ENCODE assay signal across 12 mouse cellular contexts in genomic region chr3:101367372-101367771, GRCm38 (mm10). TPM values are rescaled to one million over a fixed set of nuclear protein-coding genes. Genes with fewer than 3 reads are reported as not detected.
DNase-seq lines count a peak whose midpoint lies in the region; ATAC-seq lines count a peak whose summit lies in the region.
"Had no signal": no experiment of that assay in that cellular context is flagged by ENCODE, and none has a peak within 500 bp of the region (broad histone marks: within the 10 kb centered on the region; RNA-seq: fewer than 3 reads in every experiment).

No protein-coding gene starts in this region.

- peaks cover 39% of the 10 kb centered on the region for H3K4me1 ChIP-seq in midbrain, embryonic 10.5 days
- peaks cover 15% of the 10 kb centered on the region; the same call in 1 of the 2 replicates for H3K4me1 ChIP-seq in midbrain, embryonic 14.5 days (ENCODE audit: control insufficient read depth, insufficient read depth, low read length)
- peaks cover 23% of the 10 kb centered on the region for H3K4me1 ChIP-seq in liver, embryonic 11.5 days (replicated peaks; ENCODE audit: control insufficient read depth, insufficient read depth, low read length)
- peaks cover 9% of the 10 kb centered on the region; the same call in 1 of the 2 replicates for H3K4me1 ChIP-seq in stomach, embryonic 15.5 days
- peaks cover 12% of the 10 kb centered on the region for H3K4me1 ChIP-seq in hindbrain, embryonic 16.5 days (ENCODE audit: control insufficient read depth, insufficient read depth, low read depth, low read length)

- H3K27ac ChIP-seq in midbrain, embryonic 10.5 days (replicated peaks) = 0 out of 2 replicates have a peak overlapping the region, but pooled peaks have one; percentile 74
- H3K27ac ChIP-seq in midbrain, embryonic 14.5 days (replicated peaks; ENCODE audit: low read depth, low read length) = no peak overlapping the region
- peak overlapping the region; percentile 74 for H3K27ac ChIP-seq in liver, embryonic 11.5 days (ENCODE audit: low read depth, low read length)
- H3K27ac ChIP-seq in stomach, embryonic 15.5 days = no peak overlapping the region
- H3K27ac ChIP-seq in hindbrain, embryonic 16.5 days (ENCODE audit: low read depth, low read length) = no peak overlapping the region
- H3K27ac ChIP-seq: hindbrain, embryonic 14.5 days; macrophage had no signal

- H3K36me3 ChIP-seq in midbrain, embryonic 10.5 days = no peaks in the 10 kb centered on the region
- H3K36me3 ChIP-seq in midbrain, embryonic 14.5 days (ENCODE audit: control insufficient read depth, insufficient read depth, low read length) = no peaks in the 10 kb centered on the region
- no peaks in the 10 kb centered on the region for H3K36me3 ChIP-seq in liver, embryonic 11.5 days (ENCODE audit: control insufficient read depth, insufficient read depth, low read length)
- no peaks in the 10 kb centered on the region for H3K36me3 ChIP-seq in stomach, embryonic 15.5 days
- no peaks in the 10 kb centered on the region for H3K36me3 ChIP-seq in hindbrain, embryonic 16.5 days (ENCODE audit: control insufficient read depth, insufficient read depth, low read length)

- no peak for DNase-seq in midbrain, embryonic 10.5 days (ENCODE audit: low spot score)
- no peak for DNase-seq in midbrain, embryonic 14.5 days
- DNase-seq in liver, embryonic 11.5 days (ENCODE audit: low spot score) = peak; percentile 55
- DNase-seq in left cerebral cortex, adult 8-10 months (ENCODE audit: low spot score in 2 of 2) = no peak
- no peak for DNase-seq in layer of hippocampus, adult 9-10 months (ENCODE audit: low spot score)
- DNase-seq: cerebellum, adult 11-12 months; retina, postnatal 1 day had no signal

- H3K27me3 ChIP-seq in midbrain, embryonic 10.5 days (ENCODE audit: low read depth, poor library complexity, severe bottlenecking) = peaks cover 9% of the 10 kb centered on the region; the same call in 1 of the 2 replicates
- H3K27me3 ChIP-seq in midbrain, embryonic 14.5 days (ENCODE audit: control insufficient read depth, insufficient read depth, low read length) = no peaks in the 10 kb centered on the region
- no peaks in the 10 kb centered on the region for H3K27me3 ChIP-seq in liver, embryonic 11.5 days (replicated peaks; ENCODE audit: control insufficient read depth, insufficient read depth, low read length)
- no peaks in the 10 kb centered on the region for H3K27me3 ChIP-seq in stomach, embryonic 15.5 days (replicated peaks)
- H3K27me3 ChIP-seq in hindbrain, embryonic 16.5 days (replicated peaks; ENCODE audit: control insufficient read depth, insufficient read depth, low read length) = no peaks in the 10 kb centered on the region

- no peaks in the 10 kb centered on the region for H3K9me3 ChIP-seq in midbrain, embryonic 10.5 days (replicated peaks)
- H3K9me3 ChIP-seq in midbrain, embryonic 14.5 days (ENCODE audit: control insufficient read depth, low read length) = no peaks in the 10 kb centered on the region
- H3K9me3 ChIP-seq in liver, embryonic 11.5 days (ENCODE audit: control insufficient read depth, low read length) = no peaks in the 10 kb centered on the region
- H3K9me3 ChIP-seq in stomach, embryonic 15.5 days = no peaks in the 10 kb centered on the region
- no peaks in the 10 kb centered on the region for H3K9me3 ChIP-seq in hindbrain, embryonic 16.5 days (ENCODE audit: control insufficient read depth, low read length)

- WGBS in midbrain, embryonic 10.5 days = 79% methylated on average over 11 of the region's 11 CpGs
- 87% methylated on average over 11 of the region's 11 CpGs for WGBS in midbrain, embryonic 14.5 days
- WGBS in liver, embryonic 11.5 days = 17% methylated on average over 11 of the region's 11 CpGs
- 43% methylated on average over 11 of the region's 11 CpGs for WGBS in stomach, embryonic 15.5 days
- WGBS in hindbrain, embryonic 16.5 days = 87% methylated on average over 11 of the region's 11 CpGs

- no peak for ATAC-seq in midbrain, embryonic 14.5 days (ENCODE audit: low FRiP score, low TSS enrichment)
- peak; percentile 69 for ATAC-seq in common myeloid progenitor, adult 5-6 weeks (replicated peaks; ENCODE audit: low read depth, poor library complexity, severe bottlenecking)
- peak; percentile 90 for ATAC-seq in liver, embryonic 11.5 days (replicated peaks; ENCODE audit: low FRiP score)
- ATAC-seq in stomach, embryonic 15.5 days (ENCODE audit: insufficient read depth, low FRiP score, low read depth) = peak; percentile 80
- no peak for ATAC-seq in hindbrain, embryonic 16.5 days

- H3K4me2 ChIP-seq in midbrain, embryonic 14.5 days (ENCODE audit: low read length) = no peak overlapping the region
- peak overlapping the region; percentile 47 for H3K4me2 ChIP-seq in liver, embryonic 11.5 days
- H3K4me2 ChIP-seq in stomach, embryonic 15.5 days = no peak overlapping the region
- no peak overlapping the region for H3K4me2 ChIP-seq in hindbrain, embryonic 16.5 days (ENCODE audit: low read length)
- H3K4me2 ChIP-seq: hindbrain, embryonic 14.5 days had no signal

- no peak overlapping the region for H3K9ac ChIP-seq in midbrain, embryonic 14.5 days (replicated peaks; ENCODE audit: low read length)
- peak overlapping the region; percentile 39; the same call in 1 of the 2 replicates for H3K9ac ChIP-seq in liver, embryonic 11.5 days (ENCODE audit: low read depth, low read length)
- no peak overlapping the region for H3K9ac ChIP-seq in stomach, embryonic 15.5 days
- H3K9ac ChIP-seq in hindbrain, embryonic 16.5 days (ENCODE audit: low read depth, low read length) = no peak overlapping the region
- H3K9ac ChIP-seq: hindbrain, embryonic 14.5 days had no signal

- H3K4me3 ChIP-seq in midbrain, embryonic 10.5 days = no peak overlapping the region
- H3K4me3 ChIP-seq in midbrain, embryonic 14.5 days (replicated peaks; ENCODE audit: low read depth, low read length) = no peak overlapping the region
- no peak overlapping the region for H3K4me3 ChIP-seq in liver, embryonic 11.5 days (ENCODE audit: low read depth, low read length)
- no peak overlapping the region for H3K4me3 ChIP-seq in stomach, embryonic 15.5 days (replicated peaks)
- no peak overlapping the region for H3K4me3 ChIP-seq in hindbrain, embryonic 16.5 days (ENCODE audit: low read length)

RNA-seq across cellular contexts. Expression of gene Igsf3, which starts 9.5 kb away (rescaled TPM):
- 22.7 and 29.7 TPM in 2 replicates for polyA plus RNA-seq in midbrain, embryonic 10.5 days (2016; fragmentation: Nextera tagmentation; extraction: Ambion mirVana)
- polyA plus RNA-seq in midbrain, embryonic 14.5 days (2014; fragmentation: Nextera tagmentation; extraction: Ambion mirVana) = 62.0 and 77.8 TPM in 2 replicates
- 3.4 and 3.6 TPM in 2 replicates for total RNA-seq in common myeloid progenitor, adult 5-6 weeks (2017)
- polyA plus RNA-seq in liver, embryonic 11.5 days (2014; fragmentation: Nextera tagmentation; extraction: Ambion mirVana) = 16.6 and 17.3 TPM in 2 replicates
- polyA plus RNA-seq in stomach, embryonic 15.5 days (2015; fragmentation: Nextera tagmentation; extraction: Ambion mirVana) = 32.0 and 37.0 TPM in 2 replicates
- 79.0 and 82.0 TPM in 2 replicates for polyA plus RNA-seq in hindbrain, embryonic 16.5 days (2015; fragmentation: Nextera tagmentation; extraction: Ambion mirVana)
- 10 to 100 TPM; 16.1 to 19.9 (median 18.7) TPM for total RNA-seq in left cerebral cortex, adult 8-10 months (2022)

Comparison
In these comparisons a context has a peak if more than half of its experiments do, and no peak if none do; other contexts are left out.
1. H3K27ac ChIP-seq: peak in midbrain, embryonic 10.5 days (single experiment) and liver, embryonic 11.5 days (single experiment); none in midbrain, embryonic 14.5 days (single experiment), stomach, embryonic 15.5 days (single experiment) and hindbrain, embryonic 16.5 days (single experiment).
2. ATAC-seq: peak in common myeloid progenitor, adult 5-6 weeks (single experiment), liver, embryonic 11.5 days (single experiment) and stomach, embryonic 15.5 days (single experiment); none in midbrain, embryonic 14.5 days (single experiment) and hindbrain, embryonic 16.5 days (single experiment).